Mouse (Mus musculus) embryo, embryonic 11.5 days (tissue): ENCODE results near the gene Coasy.

Experiments used
- DNase-seq: peaks from one replicate; pipeline ENCODE4 v3.0.0-alpha.2; 2012; ENCODE audit warnings: low read depth, low spot score

The Coasy gene

DNA sequence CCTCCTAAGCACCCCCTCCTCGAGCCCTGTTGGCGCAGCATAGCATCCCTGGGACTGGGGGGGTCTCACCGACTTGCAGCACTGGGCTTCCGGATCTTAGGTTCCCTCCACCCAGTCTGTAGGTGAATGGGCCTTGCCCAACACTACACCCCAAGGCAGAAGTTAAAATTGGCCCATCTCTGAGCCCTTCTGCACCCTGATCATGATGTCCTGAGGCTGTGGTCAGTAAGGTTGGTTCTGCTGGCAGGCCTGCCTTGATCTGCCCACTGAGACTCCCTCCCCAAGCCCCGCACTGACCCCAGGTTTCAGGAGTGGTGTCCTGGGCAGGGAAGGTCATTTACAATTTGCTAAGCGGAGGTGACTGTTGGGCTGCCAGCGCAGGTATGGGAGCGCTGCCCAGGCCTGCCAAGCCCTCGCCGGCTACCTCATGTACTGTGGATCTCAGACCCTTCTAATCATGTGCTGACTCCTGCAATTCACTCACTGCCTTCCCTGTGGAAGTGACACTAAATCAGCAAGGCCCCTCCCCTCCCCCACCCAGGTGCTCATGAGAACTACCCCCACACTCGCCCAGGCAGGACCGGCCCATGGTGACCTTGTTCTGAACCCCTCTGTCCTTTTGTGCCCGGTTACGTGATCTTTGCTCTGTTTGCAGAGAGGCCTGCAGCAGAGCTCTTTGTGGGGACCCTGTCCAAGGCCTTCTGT lies 19.2 kb upstream of the Coasy start:
- no peak for DNase-seq

DNA sequence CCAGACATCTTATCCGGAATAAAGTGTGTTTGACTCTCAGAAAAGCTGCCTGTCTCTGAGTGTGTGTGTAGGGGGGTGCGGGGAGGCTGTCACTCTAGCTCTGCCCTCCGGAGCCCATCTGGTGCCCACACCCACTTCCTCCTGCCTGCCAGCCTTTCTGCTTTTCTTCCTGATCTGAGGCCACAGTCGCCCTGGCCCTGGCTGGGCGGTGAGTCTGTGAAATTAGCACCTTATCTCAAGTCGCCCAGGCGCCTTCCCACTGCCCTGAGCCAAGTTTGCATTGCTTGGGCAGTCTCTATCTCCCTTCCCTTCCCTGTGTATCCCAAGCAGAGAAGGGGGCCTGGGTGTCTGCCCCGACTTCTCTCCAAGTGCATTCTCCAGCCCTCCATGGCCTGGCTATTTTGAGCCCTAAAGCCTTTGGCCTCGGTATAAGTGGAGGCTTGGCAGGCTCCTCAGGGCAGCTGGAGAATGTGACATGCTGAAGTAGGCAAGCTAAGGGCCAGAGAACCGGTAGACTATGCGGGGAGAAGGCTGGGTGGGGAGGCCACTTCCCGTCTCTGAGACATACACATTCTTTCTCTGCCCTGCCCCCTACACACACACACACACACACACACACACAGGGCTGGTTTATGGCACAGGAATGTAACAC lies 18.6 kb upstream of the Coasy start:
- DNase-seq, result no peak

DNA sequence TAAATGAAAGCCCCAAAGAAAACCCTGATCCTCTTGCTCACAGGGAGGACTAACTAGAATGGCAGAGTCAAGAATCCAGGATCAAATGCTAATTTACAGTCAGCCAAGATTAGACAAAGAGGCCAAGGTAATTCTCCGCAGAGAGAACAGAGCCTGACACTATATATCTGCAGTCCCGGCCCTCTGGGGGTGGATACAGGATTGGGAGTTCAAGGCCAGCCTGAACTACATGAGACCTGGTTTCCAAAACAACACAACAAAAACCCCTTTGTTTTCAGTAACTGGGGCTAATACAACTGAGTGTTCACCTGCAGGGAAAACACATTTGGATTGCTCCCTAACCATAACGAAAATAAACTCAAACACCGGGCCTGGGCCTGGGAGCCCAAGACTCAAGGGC lies 17.9 kb upstream of the Coasy start:
- DNase-seq, result no peak

DNA sequence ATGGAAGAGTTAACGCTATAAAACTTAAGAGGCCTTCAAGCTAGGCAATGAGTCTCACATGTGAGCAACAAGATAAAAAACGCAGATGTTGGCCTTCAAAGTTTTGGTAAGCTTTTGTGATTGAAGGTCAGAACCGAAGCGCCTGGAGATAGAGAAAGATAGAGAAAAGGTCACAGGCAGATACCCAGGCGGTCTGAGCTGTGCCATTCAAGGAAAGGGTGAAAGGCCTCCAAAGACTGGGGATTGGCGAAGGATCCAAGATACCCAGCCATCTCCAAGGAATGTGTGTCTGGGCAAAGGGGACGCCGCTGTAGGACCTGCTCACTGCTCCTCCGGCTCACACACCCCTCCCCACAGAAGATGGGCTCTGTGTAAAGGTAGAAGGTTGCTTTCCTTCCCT lies 17.4 kb upstream of the Coasy start:
- DNase-seq, result no peak

DNA sequence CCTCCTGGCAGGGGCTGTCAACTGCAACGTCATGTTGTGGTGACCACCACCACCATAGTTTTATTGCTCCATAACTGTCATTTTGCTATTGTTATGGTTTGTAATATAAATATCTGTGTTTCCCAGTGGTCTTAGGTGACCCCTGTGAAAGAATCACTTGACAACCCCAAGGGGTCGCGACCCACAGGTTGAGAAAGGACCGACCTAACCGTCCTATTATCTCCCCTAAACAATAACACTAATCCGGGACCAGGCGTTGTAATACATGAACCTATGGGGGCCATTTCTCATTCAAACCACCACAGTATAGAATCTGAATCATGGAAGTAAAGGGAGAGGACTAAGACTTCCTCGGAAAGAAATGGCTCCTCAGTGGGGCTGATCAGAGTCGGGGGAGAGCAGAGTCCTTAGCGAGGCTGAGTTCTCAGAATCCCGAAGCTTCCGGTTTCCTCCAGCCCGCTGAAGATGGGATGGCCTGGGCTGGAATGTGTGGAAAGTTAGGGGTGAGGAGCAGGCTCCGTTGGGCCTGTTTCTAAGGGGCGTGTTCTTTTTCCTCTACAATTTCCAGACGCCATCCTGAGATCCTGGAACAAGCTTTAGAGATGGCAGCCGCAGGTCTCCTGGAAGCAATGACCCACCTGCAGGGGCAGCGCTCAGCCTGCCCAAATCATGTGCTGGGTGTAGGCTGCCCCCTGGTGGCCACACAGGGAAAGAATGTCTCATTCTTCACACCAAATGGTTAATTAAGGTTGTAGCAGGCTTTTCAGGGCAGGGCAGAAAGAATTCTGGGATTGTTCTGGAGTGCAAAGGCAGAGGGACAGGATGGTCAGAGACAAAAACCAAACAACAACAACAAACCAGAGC lies 15.6 kb upstream of the Coasy start:
- peak; percentile 67 for DNase-seq

DNA sequence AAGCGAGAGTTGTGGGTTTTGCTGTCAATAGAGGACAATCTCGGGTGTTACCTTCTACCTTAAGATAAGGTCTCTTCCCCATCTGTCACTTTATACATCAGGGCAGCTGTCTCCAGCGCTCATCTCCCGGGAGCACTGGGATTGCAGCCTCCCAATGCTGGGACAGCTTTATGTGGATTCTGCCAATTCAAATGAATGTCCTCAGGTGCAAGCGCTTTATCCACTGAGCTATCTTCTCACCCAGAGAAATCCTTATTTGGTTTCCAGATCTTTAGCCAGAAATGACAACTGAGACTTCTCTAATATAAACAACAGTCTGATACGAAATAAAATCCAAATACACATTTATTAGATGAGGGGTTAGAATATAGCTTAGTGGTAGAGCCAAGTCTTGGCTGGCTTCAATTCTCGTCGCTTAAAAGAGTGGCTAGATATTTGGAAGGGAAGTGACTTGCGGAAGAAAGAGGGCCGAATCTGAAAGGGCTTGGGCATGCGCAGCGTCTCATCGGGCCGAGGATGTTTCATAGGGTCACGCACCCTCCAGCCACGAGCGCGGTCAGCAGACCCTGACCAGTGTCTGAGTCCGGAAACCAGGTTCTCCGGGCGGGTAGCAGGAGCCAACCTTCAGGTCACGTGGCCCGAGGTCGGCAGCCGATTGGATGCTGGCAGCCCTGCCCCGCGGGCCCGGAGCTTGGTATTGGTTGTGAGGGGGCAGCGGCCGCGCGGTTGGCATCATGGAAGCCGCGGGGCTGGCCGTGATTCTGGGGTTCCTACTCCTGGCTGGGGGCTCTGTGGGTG lies 12.8 kb upstream of the Coasy start, which contains the start of gene Naglu:
Gene Naglu, plus strand, starts transcription at position 622 of the 798 bp plus-strand sequence.
- DNase-seq, result peak; percentile 79

DNA sequence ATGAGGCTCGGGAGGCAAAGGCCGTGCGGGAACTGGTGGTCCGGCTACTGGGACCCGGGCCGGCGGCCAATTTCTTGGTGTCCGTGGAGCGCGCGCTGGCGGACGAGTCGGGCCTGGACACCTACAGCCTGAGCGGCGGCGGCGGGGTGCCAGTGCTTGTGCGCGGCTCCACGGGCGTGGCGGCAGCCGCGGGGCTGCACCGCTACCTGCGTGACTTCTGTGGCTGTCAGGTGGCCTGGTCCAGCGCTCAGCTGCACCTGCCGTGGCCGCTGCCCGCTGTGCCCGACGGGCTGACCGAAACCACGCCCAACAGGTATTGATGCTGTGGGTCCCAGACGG lies 12.2 kb upstream of the Coasy start:
- no peak for DNase-seq

DNA sequence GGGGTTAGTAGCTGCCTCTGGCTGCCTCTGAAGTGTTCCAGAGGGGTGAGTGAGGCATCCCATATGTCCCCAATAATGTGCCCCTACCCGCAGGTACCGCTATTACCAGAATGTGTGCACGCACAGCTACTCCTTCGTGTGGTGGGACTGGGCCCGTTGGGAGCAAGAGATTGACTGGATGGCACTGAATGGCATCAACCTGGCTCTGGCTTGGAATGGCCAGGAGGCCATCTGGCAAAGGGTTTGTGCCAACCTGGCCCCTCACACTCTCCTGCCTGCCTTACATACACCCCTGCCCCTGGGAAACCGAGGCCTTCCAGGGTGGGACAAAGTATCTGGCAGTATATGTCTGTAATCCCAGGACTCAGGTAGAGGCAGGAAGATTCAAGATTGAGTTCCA lies 11.4 kb upstream of the Coasy start:
- DNase-seq, result no peak

DNA sequence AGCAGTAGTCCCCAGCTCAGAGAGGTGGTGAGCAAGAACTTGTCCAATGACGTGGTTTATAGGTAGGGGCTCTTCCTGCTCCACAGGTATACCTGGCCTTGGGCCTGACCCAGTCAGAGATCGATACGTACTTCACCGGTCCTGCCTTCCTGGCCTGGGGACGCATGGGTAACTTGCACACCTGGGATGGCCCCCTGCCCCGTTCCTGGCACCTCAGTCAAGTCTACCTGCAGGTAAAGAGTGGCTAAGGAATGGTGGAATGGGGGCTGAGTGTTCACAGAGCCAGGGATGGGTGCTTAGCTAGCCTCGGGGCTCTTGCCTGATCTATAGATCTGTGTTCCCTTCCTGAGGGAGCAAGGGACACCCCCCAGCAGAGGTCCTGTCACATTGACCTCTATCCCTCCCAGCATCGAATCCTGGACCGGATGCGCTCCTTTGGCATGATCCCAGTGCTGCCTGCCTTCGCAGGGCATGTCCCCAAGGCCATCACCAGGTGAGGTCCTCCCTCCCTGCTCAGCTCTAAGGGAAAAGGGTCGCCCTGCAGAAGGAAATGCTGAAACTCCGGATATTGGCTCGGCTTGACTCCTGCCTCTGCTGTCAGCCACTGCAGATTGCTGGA lies 10.4 kb upstream of the Coasy start:
- DNase-seq, result no peak

DNA sequence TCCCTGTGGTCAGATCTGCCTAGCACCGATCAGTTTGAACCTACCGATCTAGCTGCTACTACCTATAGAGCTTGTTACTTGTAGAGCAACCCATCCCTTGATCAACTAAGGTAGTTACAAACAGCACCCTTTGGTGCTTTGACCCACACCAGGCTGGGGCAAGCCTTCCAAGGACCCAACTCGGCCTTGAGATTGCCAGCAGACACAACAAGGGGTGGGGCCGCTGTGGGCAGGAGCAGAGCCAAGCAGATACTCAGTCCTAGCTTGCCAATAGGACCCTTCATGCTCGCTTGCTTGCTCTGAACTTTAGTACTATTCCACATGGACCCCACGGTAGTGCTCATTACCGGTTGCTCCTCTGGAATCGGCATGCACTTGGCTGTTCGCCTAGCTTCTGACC lies 4.2 kb upstream of the Coasy start, which contains the start of gene Hsd17b1:
Gene Hsd17b1, plus strand, starts transcription at position 291 of the 400 bp plus-strand sequence.
- no peak for DNase-seq

DNA sequence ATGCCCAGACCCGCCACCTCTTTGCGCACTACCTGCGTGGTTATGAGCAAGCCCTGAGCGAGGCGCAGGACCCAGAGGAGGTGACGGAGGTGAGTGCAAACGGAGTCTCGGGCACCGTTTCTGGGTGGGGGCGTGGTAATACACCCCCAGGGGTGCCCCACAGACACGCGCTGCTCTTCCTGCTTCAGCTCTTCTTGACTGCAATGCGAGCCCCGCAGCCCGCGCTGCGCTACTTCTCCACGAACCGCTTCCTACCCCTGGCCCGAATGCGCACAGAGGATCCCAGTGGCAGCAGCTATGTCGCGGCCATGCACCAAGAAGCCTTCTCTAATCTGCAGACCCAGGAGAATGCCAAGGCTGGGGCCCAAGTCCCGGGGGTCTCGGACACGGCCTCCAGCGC lies 2.6 kb upstream of the Coasy start:
- no peak for DNase-seq

DNA sequence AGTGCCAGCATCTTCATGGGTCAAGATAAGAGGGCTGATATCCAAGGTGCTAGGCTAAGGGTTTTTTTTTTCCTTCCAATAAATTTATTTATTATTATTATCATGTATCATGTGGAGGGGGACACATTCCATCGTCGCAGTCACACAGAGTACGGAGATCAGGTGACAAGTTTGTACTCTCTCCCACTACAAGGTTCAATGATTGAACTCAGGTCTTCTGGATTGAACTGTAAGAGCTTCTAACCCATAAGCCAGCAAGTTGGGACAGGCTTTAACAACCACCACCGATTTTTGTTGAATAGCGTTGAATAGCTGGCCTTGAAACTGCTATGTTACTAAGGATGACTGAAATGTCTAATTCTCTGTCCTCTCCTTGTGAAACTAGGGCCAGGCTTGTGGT lies 1.9 kb upstream of the Coasy start:
- no peak for DNase-seq

DNA sequence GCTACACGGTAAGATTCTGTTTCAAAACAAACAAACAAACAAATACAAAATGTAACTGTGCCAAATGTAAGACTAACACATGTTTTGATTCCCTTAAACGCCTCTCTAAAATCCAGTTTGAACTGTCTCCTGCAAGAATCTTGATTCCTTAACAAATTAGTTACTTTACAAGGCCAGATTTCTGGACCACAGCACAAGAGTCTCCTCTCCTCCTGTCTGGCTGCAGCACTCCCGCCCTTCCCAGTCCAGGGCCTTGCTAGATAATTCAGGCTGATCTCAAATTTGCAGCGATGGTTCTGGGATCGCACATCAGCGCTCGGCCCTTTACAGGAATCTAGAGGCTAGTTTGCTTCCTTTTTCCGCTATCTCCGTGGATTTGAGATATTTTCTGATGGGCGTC lies 706 bp upstream of the Coasy start:
- no peak for DNase-seq

DNA sequence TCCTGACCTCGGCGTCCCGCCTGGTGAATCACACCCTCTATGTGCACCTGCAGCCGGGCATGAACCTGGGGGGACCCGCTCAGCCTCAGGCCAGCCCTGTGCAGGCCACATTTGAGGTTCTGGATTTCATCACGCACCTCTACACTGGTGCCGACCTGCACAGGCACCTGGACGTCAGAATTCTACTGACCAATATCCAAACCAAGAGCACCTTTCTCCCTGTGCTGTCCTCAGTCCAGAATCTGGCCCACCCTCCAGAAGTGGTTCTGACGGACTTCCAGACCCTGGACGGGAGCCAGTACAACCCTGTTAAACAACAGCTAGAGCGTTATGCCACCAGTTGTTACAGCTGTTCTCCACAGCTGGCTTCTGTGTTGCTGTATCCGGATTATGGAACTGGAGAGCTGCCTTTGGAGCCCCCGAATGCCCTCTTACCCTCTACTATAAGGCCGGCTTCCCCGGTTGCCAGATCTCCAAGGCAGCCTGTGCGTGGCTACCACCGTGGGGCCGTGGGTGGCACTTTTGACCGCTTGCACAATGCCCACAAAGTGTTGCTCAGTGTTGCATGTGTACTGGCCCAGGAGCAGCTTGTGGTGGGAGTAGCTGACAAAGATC lies 825 bp downstream of the Coasy start:
- DNase-seq, result no peak

DNA sequence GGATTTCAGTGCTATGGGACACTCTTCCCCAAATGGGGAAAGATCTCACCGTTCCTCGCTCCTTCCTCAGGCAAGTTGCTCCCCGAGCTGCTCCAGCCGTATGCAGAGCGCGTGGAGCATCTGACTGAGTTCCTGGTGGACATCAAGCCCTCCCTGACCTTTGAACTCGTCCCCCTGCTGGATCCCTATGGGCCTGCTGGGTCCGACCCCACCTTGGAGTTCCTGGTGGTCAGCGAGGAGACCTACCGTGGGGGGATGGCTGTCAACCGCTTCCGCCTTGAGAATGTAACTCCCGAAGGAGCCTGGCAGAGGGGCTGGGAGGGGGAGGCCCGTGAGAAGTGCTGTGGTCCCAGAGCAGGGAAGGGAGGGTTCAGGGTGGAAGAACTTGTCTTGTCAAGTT lies 1.9 kb downstream of the Coasy start:
- DNase-seq, result no peak

DNA sequence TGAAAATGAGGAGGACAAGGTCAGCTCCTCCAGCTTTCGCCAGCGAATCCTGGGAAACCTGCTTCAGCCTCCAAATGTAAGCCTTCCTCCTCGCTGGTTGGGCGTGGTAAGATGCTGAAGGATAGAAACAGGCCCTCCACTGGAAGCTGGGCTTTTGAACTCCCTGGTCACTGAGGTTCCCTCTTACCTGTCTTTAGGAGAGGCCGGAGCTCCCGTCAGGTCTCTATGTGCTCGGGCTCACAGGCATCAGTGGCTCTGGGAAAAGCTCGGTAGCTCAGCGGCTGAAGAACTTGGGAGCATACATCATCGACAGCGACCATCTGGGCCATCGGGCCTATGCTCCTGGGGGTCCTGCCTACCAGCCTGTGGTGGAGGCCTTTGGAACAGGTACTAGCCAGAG lies 2.4 kb downstream of the Coasy start:
- DNase-seq, result no peak

DNA sequence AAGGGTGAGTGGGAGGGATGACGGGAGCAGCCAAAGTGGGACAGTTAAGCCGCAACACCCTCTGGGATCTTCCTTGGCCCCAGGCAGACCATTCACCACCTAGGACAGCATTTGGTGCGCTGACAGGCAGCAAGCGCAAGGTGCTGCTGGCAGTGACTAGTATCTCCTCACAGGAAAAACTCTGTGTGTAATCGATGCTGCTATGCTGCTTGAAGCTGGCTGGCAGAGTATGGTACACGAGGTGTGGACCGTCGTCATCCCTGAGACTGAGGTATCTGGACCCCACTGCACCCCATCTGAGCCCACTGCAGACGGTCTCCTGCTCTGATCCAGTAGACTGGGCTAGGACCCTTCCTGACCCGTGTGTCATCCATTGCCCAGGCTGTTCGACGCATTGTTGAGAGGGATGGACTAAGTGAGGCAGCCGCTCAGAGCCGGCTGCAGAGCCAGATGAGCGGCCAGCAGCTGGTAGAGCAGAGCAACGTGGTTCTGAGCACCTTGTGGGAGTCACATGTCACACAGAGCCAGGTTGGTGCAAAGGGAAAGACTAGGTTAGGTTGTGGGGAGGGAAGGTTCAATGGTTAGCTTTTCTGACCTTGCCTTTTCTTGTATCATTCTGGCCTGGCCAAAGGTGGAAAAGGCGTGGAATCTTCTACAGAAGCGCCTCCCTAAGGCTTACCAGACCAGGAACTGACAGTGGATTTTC lies 3.4 kb downstream of the Coasy start:
- DNase-seq, result no peak

DNA sequence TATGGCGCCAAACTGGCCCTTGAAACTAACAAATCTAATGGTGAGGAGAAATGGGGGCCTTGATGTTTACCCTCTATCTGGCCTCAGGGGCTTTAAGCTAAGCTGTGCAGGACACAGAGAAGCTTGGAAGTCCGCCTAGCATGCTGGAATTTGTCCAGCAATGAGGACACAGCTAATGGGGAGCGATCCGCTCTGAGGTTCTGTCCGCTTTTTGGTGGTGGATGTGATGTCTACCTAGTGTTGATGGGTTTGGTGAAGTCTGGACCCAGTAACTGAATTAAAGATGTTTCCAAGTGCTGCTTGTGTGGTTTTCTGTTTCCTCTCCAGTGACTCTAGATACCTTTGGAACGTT lies 3.9 kb downstream of the Coasy start:
- DNase-seq, result no peak

DNA sequence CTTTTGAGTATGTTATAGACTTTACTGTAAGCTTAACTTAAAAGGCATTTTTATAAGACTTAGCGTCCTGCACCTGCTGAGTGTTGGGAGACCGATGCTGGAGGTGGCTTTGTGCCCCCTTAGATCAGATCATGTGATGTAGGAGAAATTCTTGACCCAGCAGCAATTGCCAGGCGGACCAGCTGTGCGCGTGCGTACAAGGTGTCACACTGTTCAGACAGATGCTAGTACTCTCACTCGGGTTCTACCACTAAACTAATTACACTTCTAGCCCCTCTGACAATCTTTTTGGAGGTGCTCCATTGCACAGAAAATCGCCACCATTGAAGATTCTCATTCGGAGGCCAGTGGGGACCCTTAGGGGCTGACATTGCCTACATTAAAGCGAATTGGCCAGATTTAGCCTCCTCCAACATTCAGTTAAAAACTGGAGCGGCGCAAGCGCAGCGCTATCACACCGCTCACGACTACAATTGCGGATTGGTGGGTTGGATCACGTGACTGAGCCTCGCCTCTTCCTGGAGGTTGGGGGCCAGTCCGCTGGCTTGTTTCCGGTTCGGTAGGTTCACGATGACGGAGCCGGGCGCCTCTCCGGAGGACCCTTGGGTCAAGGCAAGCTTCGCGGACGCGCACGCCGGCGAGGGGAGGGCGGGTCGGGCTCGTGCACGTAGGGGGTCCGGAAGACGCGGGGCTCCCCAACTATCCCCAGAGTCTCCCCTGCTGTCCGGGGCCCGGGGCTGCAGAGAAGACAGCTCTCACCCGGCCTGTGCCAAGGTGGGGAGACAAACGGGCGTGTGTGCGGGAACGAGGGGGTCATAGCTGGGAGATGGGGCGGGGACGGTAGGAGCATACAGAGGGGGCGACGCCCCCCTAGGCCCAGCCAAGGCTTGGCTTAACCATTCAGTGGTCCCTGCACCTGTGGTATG lies 4.7 kb downstream of the Coasy start, which contains the start of gene Mlx:
Gene Mlx, plus strand, starts transcription at position 522 of the 926 bp plus-strand sequence.
- peak; percentile 86 for DNase-seq
